Mouse (Mus musculus): ENCODE measurements around the gene Ift80.
"Not testable (repeated sequence)": the region's sequence is repeated elsewhere in the genome, so short reads cannot be mapped to it uniquely, and the experiment has no call there.

Ift80 gene

DNA sequence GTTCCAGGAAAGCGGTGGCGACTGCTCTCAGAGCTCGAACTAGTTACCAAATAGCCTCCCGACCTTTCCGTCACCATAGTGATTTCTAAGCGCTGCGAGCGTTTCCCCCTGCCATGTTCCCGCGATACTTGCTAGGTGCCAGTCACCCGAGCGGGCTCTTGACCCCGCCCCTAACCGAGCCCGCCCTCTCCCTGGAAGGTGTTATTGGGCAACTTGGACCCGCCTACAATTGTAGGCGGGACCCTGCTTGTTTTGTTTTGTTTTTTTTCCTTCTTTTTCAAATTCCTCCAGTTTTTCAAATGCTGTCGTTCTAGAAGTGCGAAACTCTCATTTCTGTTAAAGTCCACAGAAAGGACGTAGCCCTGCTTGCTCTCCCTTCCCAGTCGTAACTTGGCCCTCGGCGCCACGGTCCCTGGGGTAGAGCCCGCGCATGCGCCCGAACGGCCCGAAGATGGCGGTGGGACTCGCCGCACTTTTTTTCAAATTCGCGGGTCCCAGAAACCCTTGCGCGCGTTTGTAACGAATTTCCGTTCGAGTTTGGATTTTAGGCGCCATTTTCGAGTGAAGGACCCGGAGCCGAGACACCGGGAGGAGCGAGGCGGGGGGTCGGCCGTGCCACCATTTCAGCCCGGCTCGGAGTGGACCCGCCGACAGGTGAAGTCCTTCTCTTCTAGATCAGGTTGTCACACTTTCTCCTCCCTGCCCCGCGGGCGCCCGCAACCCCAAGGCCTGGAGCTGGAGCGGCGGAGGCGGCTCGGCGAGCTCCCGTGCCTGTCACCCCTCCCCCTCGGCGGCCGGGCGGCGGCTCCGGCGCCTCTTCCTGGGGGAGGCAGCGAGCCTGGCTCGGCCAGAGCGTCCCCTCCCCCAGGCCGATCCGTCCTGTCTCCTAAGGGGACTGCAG, at the start of gene Ift80, which contains the start of gene Smc4:
Gene Ift80 (minus strand): TSS at position 134 of the 901 bp plus-strand sequence.
Gene Smc4 (plus strand): TSS at position 302 of the 901 bp plus-strand sequence.
- peak; percentile 98 for DNase-seq (ENCODE audit: low spot score)

- DNase-seq (ENCODE audit: low spot score), result no peak
Measured at GRCm38 (mm10) chr3:69051894-69052293, 47.5 kb upstream of the Ift80 start.

DNA sequence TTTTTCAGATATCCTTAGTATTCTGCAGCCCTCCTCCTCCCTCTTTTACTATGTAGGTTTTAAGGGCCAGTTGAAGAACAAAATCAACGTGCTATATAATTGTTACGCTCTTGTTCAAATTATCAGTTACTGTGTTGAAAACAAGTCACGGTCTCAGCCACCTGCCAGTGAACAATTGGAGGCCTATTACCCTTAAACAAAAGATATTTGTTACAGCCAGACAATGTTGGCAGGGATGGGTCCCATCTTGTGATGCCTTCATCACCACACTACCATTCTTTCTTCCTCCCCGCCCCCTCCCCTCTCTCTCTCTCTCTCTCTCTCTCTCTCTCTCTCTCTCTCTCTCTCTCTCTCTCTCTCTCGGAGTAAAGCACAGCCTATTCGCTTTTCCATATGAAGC, 44.6 kb upstream of the Ift80 start:
- DNase-seq (ENCODE audit: low spot score), result no peak

GRCm38 (mm10) chr3:69047684-69048083, 43.3 kb upstream of the Ift80 start:
- no peak for DNase-seq (ENCODE audit: low spot score)

DNA sequence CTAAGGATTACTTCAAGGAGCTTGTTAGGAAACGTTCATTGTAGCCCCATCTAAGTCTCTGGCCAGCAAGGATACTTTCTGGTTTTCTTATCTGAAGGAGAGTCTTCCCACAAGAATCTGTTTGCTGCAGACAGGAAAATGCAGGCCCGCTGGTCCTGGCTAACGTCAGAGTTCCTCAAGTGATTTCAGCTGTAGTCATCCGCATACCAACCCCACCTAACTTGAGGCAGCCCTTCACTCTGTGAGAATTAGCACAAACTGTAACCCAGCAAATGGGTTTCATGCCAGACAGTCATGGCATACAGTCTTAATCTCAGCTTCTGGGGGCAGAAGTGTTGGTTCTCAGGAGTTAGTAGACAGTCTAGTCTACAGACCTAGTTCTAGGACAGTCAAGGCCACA, 42.1 kb upstream of the Ift80 start:
- DNase-seq (ENCODE audit: low spot score), result no peak

GRCm38 (mm10) chr3:69045750-69046149, 41.4 kb upstream of the Ift80 start:
- no peak for DNase-seq (ENCODE audit: low spot score)

DNA sequence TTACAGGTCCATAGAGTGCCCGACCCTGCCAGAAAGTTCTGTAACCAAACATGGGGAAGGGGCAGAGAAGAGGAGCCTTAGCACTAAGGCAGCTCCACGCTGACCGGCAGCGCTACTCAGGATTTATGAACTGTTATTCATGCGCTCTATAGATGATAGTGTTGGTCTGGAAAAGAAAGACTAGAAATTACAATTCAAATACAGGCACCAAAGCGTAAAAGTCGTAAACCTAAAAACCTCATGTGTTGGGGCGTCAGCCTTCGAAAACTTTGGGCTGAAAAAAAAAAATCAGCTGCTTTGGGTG, 41.0 kb upstream of the Ift80 start:
- DNase-seq (ENCODE audit: low spot score), result no peak

- peak; percentile 88 for DNase-seq (ENCODE audit: low spot score)
Measured at GRCm38 (mm10) chr3:69044645-69045399, 40.5 kb upstream of the Ift80 start, which contains the start of gene Trim59. Trim59 (minus strand) TSS chr3:69044755.

DNA sequence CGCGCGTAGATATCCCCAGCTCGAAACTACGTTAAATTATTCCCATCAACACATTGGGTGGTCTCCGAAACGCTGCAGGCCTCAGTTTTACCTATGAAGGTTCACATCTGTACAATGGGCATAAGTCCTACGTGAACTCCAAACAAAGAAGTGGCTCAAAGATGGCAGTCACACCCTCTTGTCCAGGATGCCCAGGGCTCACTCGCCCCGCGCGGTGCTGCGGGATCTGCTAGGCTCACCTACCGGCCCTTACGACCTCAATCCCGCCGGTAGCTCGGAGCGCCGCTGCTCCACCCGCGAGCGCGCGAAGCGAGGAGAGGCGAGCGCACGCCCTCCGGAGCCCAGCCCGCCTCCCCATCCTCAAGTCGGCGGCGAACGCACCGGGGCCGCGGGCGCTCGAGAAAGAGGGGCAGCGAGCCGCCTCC, 39.8 kb upstream of the Ift80 start:
- DNase-seq (ENCODE audit: low spot score), result no peak

- DNase-seq (ENCODE audit: low spot score), result no peak
Measured at GRCm38 (mm10) chr3:69041298-69041697, 36.9 kb upstream of the Ift80 start.

DNA sequence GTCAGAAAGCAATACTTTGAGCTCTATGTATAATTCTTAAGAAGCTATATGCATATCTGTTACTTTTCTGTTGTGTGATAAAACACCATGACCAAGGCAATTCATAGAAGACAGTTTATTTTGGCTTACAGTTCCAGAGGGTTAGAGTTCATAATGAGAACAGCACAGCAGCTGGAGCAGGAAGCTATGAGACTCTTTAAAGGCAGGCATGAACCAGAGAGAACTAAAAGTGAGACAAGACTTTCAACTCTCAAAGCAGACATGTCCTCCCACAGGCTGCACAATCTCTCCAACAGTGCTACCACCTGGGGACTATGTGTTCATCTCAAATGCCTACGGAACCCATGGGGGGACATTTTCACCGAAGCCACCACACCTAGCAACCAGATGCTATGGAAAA, 35.7 kb upstream of the Ift80 start:
- DNase-seq (ENCODE audit: low spot score), result no peak

- DNase-seq (ENCODE audit: low spot score), result no peak
Measured at GRCm38 (mm10) chr3:69026133-69026783, 21.9 kb upstream of the Ift80 start.

DNA sequence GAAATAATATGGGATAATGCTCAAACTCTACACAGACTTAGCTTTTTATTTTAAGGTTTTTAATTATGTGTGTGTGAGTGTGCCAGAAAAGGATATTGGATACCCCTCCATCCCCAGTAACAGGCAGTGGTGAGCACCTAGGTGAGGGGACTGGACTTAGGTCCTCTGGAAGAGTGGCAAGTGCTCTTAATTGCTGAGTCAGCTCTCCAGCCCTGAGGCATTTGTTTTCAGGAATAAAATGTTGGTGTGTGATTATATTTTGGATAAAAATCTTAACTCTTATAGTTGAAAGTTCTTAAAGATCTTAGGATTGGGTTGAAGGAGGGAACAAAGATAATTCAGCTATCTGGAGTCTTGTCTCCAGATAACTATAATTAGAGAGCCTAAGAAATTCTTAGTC, 16.4 kb upstream of the Ift80 start:
- DNase-seq (ENCODE audit: low spot score), result no peak

DNA sequence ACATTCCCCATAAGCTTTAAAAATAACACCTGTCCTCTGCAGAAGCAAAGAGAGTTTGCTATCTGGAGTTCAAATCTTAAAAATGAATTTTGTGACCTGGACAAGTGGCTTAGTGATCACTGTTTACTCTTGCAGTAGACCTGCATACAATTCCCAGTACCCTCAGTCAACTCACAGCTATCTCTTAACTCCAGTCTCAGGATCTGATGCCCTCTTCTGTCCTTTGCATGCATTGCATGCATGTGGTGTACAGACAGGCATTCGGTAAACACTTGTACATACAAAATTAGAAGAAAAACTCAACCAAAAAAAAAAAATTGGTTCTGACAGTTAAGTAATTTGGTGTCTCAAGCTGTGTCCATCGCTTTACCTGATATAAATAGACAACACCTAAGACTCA, 15.9 kb upstream of the Ift80 start:
- DNase-seq (ENCODE audit: low spot score), result no peak

DNA sequence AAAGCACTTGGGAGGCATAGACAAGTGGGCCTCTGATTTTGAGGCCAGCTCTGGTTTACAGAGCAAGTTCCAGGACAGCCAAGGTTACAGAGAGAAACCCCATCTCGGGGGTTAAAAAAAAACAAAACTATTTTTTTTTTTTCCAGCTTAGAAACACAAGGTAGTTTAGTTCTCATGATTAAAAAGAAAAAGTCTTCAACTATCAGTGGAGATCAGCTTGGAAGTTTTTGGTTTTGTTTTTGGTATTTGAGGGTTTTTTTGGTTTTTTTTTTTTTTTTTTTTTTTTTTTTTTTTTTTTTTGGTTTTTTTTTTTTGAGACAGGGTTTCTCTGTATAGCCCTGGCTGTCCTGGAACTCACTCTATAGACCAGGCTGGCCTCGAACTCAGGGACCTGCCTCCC, 14.3 kb upstream of the Ift80 start:
- DNase-seq (ENCODE audit: low spot score), result not testable (repeated sequence)

GRCm38 (mm10) chr3:69017181-69017580, 12.8 kb upstream of the Ift80 start:
- DNase-seq (ENCODE audit: low spot score), result no peak

- no peak for DNase-seq (ENCODE audit: low spot score)
Measured at GRCm38 (mm10) chr3:69008873-69009272, 4.5 kb upstream of the Ift80 start.

- DNase-seq (ENCODE audit: low spot score), result peak; percentile 25
Measured at GRCm38 (mm10) chr3:69006246-69006760, 1.9 kb upstream of the Ift80 start.

GRCm38 (mm10) chr3:69005338-69006245, 1.2 kb upstream of the Ift80 start:
- peak; percentile 47 for DNase-seq (ENCODE audit: low spot score)

- no peak for DNase-seq (ENCODE audit: low spot score)
Measured at GRCm38 (mm10) chr3:69004055-69004436, 324 bp downstream of the Ift80 start.

DNA sequence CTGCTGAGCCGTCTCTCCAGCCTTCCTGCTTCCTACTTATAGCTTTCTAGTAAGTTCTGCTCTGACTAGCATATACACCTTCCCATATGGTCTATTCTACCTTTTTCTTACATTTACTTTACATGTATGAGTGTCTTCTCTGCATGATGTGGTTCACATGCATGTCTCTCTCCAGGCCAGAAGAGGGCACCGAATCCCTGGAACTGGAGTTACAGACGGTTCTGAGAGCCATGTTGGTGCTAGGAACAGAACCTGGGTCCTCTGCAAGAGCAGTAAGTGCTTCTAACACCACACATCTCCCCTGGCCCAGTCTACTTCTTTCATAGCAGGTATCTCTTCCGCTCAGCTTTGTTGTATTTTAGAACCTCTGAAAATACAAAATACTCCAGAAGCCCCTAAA, 1.6 kb downstream of the Ift80 start:
- no peak for DNase-seq (ENCODE audit: low spot score)
